Mouse (Mus musculus) embryonic fibroblast, embryonic 13.5 days (primary cell): ENCODE results near the gene Hoxa4.

Experiments used
- CTCF ChIP-seq: IDR thresholded peaks from 2 replicates; pipeline ENCODE4 v1.5.1; 2011; ENCODE audit warnings: mild to moderate bottlenecking, control low read depth, low read length, moderate library complexity, borderline replicate concordance; ENCODE audit not compliant: insufficient read depth
- POLR2A ChIP-seq: IDR thresholded peaks from 2 replicates; pipeline ENCODE4 v1.6.1; 2011; ENCODE audit warnings: low read depth, mild to moderate bottlenecking, control low read depth, low read length, moderate library complexity

DNA sequence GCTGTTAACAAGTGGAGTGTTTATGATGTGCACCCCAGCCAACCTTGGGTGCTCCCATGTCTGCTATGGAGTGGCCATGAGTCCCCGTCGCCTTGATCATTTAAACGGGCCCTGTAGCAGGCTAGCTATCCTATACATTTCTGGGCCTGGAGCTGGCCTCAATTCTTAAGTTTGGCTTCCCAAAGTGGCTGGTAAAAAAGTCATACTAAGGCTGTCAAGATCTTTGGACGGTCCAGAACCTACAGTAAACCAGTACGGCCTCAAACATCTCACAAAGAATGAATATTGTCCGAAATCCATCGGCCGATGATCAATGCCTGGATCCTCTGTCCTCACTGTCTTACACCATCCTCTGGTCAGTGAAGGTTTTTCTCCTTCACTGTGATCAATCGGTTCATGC, 43.7 kb upstream of the Hoxa4 start:
- TF ChIP-seq POLR2A = no peak
- TF ChIP-seq CTCF = no peak
